Mouse (Mus musculus): Measurements from ENCODE around the gene Gm9774.

Gene Gm9774

DNA sequence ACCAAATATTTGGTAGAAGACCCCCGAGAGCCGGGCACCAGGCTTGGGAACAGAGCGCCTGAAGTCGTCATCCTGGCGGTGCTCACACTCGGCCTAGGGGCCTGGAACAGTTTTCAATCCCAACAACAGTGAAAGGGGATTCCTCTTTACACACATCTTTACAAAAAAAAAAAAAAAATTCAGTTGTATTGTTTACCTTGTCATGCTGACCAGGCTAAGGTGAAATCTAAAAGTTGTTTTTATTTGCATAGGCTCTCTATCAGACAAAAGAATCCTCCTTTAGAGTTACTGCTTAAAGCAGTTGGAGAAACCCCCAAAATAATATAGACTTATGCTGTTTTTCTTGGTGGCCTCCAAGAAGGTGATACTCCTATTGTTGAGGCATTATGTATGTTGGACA, at the start of gene Gm9774:
TSS of gene Gm9774 (minus strand) at position 101 of the 400 bp plus-strand sequence.
- DNase-seq, result no peak

DNA sequence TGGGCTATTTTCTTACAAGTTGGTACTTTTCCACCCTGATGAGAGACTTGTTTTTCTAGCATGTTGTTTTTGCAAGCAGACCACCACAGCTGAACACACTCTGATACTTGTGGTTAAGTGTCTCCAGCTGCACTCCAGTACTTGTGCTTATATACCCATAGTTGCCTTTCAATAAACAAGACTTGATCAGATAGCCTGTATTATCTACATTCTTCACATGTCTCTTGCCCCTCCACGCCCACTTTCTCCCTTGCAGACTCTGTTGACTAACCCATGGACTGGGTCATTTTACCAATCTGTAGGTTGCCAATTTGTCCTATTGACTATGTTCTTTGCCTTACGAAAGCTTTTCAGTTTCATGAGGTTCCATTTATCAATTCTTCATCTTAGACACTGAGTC, 40.9 kb upstream of the Gm9774 start:
- DNase-seq, result no peak

DNA sequence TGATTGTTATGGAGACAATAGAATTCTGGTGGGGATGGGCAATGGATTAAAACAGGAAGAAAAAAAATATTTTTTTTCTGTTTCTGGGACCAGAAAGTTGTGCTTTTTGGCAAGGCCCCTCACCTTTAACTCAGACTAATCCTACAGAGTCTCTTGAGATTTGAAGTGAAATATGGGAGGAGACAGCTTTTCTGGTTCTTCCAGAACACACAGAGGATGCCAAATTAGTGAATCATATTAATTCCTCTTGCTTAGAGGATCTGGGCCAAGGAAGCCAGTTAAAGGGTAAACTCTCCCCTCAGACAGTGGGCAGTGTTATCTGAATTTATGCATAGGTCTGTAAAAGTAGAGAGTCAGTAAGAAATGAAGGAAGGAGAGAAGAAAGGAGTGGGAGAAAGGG, 38.2 kb upstream of the Gm9774 start:
- DNase-seq, result no peak

DNA sequence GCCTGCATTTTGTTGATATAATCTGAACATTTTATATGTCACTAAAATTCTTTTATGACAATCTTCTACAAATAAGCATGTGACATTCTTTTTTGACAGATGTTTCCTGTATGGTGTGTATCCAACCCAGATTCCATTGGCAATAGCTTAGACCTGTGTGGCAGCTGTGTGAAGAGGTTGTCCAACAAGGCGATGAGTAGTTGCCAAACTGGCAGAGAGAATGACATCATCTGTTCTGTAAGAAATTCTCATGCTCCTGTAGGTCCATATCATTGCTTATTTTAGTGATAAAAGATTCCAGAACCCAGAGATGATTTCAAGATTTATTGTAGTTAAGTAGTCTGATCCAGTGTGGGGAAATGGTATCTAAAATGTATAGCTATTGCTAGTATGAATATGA, 37.4 kb upstream of the Gm9774 start:
- no peak for DNase-seq

DNA sequence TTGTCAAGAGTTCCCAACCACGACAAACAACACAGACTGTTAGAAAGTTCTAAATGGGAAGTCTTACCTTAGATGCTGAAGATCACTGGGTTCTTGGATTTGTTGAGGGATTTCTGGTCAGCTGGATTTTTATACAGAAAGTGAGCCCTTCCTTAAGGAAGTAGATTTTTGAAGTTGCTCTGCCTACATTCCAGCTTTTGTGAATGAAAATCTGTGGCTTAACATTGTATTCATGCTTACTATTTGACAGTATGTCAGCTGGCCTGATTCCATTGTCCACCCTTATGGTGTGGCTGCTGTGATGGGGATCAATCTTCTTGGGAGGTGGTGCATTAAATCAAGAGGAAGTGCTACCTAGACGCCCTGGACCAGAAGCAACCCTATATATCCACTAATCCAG, 29.4 kb upstream of the Gm9774 start, which contains the start of gene Sprr3:
TSS of gene Sprr3 (minus strand) at position 101 of the 400 bp plus-strand sequence.
- no peak for DNase-seq

DNA sequence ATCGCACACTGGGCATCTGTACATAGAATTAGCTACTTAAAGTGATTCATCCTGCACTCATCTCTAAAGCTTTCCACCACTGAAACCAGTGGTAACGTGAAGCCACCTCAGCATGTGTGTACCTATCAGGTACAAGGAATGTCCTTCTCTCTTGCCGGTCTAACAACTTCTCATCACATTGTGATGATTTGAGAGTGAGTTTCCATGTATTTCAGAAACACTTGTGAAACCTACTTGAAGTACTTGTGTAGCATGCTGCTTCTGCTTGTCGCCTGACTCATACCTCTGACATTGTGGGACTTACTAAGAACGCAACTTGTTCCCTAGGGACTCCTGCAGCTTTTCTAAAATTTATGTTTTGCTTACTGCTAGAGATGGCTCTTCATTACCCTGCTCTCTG, 25.9 kb upstream of the Gm9774 start:
- DNase-seq, result no peak

DNA sequence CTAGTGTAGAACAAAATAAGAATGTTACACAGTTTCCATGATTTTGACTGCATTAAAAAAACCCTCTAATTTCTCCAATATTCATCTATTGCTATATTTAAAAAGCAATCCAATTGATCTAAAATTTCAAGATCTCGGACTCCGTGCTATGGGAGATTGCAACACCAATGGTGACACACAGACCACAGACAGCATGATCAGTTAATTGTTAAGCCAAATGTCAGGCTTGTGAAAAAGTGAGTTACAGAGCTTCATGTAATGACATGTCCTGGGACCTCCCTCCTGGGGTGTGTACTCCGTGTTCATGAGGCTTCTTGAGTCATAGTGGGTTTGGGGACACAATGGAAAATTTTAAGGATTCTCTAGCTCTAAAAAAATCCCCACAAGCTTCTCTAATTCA, 11.0 kb upstream of the Gm9774 start:
- DNase-seq, result no peak

DNA sequence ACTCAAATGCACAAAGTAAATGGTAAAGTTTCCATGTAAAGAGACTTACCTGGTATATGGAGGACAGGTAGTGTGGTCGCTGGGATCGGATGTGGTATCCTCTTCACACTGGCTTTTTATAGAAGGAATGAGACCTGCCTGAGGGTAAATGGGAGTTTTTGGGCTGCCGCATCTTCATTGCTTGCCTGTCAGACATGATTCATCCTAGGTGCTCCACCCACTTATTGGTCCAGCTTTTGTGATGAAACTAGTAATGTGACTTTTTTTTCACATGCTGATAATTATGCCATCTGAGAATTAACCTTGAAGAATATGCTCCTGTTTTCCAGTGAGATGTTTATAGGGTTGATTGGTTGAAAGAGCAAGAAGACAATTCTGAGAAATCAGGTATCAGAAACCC, 9.5 kb upstream of the Gm9774 start, which contains the start of gene Sprr1b:
TSS of gene Sprr1b (minus strand) at position 101 of the 400 bp plus-strand sequence.
- DNase-seq, result no peak

DNA sequence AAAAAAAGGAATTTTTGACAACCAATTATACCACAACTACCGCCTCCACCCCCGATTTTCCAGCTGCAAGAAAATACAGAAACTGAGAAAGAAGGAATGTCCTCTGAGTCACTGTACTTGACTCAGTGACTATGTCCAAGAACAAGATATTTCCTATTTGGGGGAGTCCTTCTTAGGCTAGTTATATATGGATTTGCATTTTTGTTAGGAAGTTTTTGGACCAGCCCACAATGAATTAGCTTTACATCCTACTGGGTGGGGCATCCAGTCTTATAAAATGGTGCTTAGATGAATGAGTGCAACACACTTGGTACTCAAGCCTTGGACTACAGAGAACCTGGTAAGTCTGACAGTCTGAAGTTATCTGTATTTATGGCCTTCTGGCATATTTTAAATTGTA, 3.1 kb upstream of the Gm9774 start, which contains the start of gene Sprr2k:
TSS of gene Sprr2k (plus strand) at position 301 of the 400 bp plus-strand sequence.
- DNase-seq, result no peak

DNA sequence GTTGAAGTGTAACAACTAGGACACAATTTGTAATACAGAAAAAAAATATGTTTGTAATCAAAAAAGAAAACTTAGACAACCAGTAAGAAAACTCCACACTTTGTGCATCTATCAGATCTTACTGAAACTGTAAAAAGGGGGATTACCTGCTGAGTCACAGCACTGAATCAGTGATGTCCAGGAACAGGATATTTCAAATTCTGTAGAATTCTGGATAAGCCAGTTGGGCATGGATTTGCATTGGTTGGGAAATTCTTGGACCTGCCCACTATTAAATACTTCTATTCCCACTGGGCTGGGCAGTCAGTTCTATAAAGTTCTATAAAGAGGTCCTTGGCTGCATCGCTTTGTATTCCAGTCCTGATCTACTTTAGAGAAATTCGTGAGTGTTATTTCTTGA, 11.4 kb downstream of the Gm9774 start, which contains the start of gene Sprr2j-ps:
TSS of gene Sprr2j-ps (plus strand) at position 301 of the 400 bp plus-strand sequence.
- DNase-seq, result no peak

DNA sequence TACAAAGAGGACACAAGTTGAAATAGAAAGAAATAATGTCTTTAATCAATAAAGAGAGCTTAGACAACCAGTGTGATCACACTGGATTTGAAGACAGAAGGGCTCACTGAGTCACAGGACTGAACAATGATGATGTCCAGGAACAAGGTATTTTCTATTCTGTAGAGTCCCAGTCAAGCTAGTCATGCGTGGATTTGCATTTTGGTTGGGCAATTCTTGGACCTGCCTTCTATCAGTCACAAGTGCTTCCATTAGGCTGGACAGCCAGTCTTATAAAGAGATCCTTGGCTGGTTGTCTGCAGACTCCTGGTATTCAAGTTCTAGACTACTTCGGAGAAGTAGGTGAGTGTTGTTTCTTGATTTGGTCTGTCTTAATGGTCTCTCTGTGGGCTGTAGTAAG, 21.5 kb downstream of the Gm9774 start, which contains the start of gene Sprr2i:
TSS of gene Sprr2i (plus strand) at position 301 of the 400 bp plus-strand sequence.
- DNase-seq, result no peak

DNA sequence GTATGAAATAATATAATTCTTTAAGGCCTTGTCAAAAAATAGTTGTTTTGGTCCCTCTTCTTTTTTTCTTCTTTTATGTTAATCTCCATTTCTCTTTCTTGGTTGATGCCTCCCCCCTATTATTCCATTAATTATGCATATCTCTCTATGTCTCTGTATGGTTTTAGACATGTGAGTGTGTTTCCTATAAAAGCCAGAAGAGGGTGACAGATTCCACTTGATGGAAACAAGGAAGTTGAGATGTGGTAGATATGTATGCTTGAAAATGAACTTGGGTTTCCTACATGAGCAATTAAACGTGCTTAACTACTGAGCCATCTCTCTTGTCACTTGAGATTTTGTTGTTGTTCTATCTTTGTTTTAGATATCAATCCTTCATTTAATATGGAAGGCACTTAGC, 34.9 kb downstream of the Gm9774 start:
- DNase-seq, result no peak

DNA sequence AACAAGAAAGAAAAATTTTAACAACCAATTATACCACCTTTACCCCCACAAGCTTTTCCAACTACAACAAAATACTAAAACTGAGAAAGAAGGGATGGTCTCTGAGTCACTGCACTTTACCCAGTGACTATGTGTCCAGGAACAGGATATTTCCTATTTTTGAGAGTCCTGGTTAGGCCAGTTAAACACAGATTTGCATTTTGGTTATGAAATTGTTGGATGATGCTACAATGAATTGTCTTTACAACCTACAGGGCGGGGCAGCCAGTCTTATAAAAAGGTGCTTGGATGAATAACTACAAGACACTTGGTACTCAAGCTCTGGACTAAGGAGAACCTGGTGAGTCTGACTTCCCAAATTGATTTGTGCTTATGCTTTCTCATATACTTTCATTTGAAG, 43.8 kb downstream of the Gm9774 start, which contains the start of gene Sprr2h:
TSS of gene Sprr2h (plus strand) at position 301 of the 400 bp plus-strand sequence.
- DNase-seq, result no peak
